Mouse (Mus musculus) heart, adult 9 months (tissue): ENCODE data around the gene Kcnk7.
"Not testable (repeated sequence)": the region's sequence is repeated elsewhere in the genome, so short reads cannot be mapped to it uniquely, and the experiment has no call there.

Experiments used
- DNase-seq, 2 experiments: peaks; one replicate each; pipeline ENCODE4 v3.0.0; 2022; ENCODE audit warnings: low spot score in 2 of 2

The Kcnk7 gene

DNA sequence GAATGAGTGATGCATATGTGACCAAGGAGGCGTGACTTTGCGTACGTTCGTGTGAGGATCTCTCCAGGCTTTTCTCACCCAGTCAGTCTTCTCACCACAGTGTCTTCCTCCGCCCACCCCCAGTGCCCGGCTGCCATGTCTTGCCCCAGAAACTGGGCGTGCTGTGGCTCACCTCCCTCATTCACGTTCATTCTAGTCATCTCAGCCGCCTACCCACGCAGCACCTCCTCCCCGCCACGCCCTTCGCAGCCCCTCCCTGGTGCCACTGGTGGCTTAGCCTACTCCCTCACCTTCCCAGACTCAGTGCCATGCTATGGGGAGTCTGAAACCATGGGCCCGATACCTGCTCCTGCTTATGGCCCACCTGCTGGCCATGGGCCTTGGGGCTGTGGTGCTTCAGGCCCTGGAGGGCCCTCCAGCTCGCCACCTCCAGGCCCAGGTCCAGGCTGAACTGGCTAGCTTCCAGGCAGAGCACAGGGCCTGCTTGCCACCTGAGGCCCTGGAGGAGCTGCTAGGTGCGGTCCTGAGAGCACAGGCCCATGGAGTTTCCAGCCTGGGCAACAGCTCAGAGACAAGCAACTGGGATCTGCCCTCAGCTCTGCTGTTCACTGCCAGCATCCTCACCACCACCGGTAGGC is at the start of gene Kcnk7:
TSS of gene Kcnk7 (plus strand) at position 205 of the 638 bp plus-strand sequence.
- no peak for DNase-seq

DNA sequence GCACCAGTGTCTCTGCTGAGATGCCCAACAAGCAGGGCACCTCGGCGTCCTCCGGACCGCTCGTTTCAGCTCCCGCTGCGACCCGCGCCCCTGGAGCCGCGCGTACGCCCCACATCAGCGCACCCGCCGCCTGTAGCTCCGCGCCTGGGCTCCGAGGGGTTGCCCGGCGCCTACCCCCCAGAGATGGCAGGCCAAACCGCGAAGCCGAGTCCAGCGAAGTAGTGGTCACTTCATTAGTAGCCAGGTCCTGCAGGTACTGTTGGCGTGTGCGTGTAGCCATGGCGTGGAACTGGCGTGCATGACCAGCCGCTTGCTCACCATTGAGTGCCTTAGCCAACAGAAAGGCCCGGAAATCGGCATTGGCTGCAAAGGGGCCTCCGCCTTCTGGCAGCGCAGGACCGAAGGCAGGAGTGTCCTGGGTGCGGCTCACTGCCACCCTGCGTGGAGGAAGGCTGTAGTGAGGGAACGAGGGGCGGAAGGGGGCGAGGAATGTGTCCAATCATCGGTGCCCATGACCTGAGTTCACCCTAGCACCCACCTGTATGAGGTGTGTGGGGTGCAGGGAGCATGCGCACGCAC is 49.4 kb upstream of the Kcnk7 start:
- no peak for DNase-seq

GRCm38 (mm10) chr19:5660942-5661751 is 43.0 kb upstream of the Kcnk7 start:
- DNase-seq: peak; percentile 70 to 83

GRCm38 (mm10) chr19:5662310-5662709 is 41.9 kb upstream of the Kcnk7 start:
- DNase-seq: no peak

DNA sequence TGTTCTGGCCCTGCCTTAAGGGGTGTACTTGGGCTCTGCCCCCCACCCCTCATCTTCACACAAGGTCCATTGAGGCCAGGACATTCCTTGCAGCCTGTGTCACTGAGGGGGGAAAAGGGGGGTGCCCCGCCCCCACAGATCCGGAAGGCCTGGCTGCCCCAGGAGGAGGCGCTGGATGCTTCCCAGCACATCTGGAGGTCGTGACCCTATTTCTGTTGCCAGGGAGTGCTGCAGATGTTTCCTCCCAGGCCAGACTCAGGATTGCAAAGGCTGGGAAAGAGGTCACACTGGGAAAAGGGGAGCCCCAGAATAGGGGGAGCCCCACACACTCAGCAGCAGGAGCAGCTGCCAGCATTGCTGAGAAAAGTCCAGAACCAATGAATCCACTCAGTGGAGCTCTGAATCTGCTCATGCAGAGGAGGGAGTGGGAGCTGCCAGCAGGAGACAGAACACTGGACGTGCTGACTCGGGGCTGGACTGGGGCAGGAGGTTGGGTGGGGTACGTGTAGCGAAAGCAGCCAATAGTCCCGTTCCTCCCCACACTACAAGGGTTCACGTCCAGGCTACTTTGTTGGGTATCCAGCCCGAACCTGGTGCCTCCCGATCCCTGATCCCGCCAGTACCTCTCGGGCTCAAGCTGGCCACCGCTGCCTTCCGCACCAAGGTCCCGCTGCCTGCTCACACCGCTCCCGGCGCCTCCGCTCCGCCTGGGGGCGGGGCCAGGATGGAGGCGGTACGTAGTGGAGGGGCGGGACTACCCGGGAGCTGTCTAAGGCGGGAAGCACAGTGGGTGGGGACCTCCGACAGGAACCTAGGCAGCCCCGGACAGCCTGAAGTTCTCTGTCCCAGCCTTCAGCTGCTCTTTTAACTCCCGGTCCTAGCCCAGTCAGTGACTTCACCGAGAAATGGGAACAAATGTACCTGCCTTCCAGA is 40.9 kb upstream of the Kcnk7 start, which contains the start of gene Sipa1:
TSS of gene Sipa1 (minus strand) at position 727 of the 933 bp plus-strand sequence.
- DNase-seq: peak; percentile 96 to 97

DNA sequence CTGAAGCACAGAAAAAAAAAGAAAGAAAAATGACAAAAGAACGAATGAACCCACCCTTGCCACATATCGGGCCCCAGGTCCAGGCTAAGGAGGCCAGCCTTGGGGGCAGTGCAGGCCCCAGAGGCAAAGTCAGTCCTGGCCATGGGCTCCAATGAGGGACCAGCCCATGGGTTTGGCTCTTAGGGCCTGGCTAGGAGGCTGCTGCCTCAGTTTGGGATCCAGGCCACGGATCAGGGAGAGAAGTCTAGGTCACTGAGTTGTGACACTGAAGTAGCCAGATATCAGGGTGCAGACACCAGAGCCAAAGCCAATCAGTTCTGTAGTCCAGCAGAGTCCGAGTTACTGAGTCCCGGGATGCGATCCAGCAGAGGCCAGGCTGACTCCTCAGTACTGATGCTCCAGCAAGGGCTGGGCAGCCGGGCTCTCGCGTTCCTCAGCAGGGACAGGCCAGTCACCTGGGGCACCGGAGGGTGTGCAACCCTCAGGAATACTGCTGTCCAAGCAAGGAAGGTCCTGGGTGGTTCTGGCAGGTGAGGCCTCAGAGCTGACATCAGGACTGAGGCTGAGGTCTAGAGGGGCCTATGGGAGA is 39.4 kb upstream of the Kcnk7 start:
- no peak for DNase-seq

DNA sequence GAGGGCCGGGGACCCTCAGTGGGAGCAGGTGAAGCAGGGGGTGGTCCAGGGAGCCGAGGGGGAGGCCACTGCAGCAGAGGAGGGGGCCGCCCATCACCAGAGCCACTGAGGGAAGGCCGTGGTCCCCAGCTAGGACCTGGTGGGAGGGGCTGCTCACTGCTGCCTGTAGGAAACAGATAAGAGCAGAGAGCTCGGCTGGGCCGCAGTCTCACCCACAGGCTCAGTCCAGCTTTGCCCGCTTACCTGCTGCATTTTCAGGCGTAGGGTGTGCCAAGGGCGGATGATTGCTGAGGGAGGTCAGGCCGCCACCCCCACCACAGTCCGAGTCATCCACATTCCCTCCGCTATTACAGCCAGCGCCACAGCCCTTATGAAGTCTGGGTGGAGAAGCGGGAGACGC is 38.7 kb upstream of the Kcnk7 start:
- DNase-seq: no peak

DNA sequence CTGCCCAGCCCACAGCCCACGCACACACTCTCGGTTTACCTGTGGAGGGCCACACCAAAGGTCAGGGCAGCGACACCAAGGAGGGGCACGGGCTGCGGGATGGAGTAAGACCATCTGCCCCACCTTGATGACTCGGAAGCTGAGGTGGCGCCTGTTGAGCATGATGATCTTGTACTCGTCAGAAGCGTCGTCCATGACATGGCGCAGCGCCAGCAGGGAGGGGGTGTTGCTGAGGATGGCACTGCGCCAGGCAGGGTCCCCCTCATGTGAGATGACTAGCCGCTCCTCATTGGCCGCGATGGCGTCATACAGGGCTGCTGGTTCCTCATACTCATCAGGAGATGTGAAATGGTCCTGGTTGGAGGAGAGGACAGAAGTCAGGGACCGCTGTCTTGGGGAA is 37.8 kb upstream of the Kcnk7 start:
- DNase-seq: no peak

- DNase-seq: no peak
Observed at GRCm38 (mm10) chr19:5668372-5668771, 35.8 kb upstream of the Kcnk7 start.

GRCm38 (mm10) chr19:5680432-5680831 is 23.7 kb upstream of the Kcnk7 start:
- DNase-seq: no peak

GRCm38 (mm10) chr19:5684236-5684635 is 19.9 kb upstream of the Kcnk7 start:
- no peak for DNase-seq

GRCm38 (mm10) chr19:5684985-5685384 is 19.2 kb upstream of the Kcnk7 start:
- DNase-seq: no peak

- no peak for DNase-seq
Observed at GRCm38 (mm10) chr19:5685431-5685830, 18.7 kb upstream of the Kcnk7 start.

GRCm38 (mm10) chr19:5685861-5686260 is 18.3 kb upstream of the Kcnk7 start:
- DNase-seq: no peak

- DNase-seq: no peak
Observed at GRCm38 (mm10) chr19:5686437-5686836, 17.7 kb upstream of the Kcnk7 start.

DNA sequence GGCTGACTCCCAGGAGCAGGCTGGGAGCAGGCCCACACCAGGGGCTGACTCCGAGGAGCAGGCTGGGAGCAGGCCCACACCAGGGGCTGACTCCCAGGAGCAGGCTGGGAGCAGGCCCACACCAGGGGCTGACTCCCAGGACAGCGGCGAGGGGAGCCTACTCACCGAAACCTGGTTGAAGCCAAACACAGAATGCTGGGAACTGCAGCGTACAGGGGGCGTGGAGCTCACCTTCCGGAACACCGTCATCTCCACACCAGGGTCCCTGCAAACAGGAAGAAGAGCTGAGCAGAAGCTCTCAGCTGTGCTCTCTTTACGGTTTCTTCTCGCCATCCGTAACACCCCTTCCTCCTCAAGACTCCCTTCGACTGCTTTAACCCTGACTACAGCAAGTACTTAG is 17.2 kb upstream of the Kcnk7 start:
- not testable (repeated sequence) for DNase-seq

GRCm38 (mm10) chr19:5687738-5688137 is 16.4 kb upstream of the Kcnk7 start:
- no peak for DNase-seq

DNA sequence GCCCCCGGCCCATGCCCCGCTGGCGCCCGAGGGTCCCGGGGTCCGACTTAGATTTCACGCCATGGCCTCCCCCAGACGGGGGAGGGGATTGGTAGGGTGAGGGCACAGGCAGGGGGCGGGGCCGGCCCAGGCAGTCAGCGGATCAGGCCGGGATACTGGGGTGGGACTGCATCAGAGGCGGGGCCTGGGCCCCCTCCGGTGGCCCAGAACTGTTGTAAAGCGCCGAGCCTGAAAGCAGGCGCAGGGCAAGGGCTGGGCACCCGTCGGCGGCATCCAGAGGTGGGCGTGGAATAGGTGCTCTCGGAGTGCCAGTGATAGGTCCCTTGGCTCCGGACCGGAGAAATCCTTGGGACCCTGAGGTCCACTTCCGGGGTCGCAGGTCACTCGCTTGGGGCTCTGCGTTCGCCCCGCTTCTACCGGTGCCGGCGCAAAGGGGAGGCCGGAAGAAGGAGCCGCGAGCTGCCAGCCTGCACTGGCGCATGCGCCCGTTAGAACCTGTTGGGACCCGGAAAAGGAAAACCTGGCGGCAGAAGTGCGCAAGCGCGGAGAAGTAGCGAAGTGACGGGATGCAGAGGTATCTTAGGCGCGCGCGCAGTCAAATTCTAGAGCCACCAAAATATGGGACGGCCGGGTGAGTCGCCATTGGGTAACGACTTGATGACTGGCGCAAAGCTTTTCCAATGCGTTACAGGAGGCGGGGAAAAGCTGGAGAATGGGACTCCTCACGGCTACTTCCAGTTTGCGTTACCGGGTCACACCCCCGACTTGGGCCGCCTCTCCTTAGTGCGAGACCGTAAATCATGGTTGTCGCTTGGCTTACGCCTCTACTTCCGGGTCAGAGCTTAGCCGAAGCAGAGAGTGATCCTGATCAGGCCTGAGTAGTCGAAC is 15.7 kb upstream of the Kcnk7 start, which contains the start of the genes Map3k11 and Pcnx3:
TSS of gene Map3k11 (plus strand) at position 543 of the 888 bp plus-strand sequence.
TSS of gene Pcnx3 (minus strand) at position 709 of the 888 bp plus-strand sequence.
- DNase-seq: peak; percentile 97 to 99

GRCm38 (mm10) chr19:5689088-5689428 is 15.1 kb upstream of the Kcnk7 start:
- no peak for DNase-seq
